Mouse (Mus musculus): ENCODE results near the gene Rcc2. TPM values are rescaled to one million over a fixed set of nuclear protein-coding genes. Genes with fewer than 3 reads are reported as not detected.

Gene Rcc2
- total and polyA plus RNA-seq, 3 experiments = 254 to 427 (median 270) TPM

DNA sequence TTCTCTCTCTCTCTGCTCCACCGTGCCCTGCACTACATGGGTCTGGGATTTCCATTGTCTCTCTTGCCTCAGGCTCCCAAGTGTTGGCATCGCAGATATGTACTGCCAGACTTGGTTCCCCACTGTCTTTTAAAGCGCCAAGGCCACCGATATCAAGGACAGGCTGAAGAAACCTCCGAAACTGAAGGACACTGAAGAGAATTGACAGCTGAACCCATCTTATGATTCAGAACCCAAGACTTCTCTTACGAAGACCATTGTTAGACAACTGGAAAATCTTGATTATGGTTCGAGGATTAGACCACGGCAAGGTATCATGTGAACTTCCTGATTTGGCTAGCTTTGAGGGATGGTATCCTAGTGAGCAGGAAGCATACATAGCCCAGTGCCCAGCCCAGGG is 45.5 kb upstream of the Rcc2 start:
- Histone ChIP-seq H3K79me2 (ENCODE audit: control insufficient read depth, insufficient read depth, low read length, poor library complexity) (no peaks in the 10 kb centered on the region), H3K9ac (ENCODE audit: control insufficient read depth, low read depth, low read length, poor library complexity, severe bottlenecking) (no peak overlapping the region), H3K27ac (ENCODE audit: control insufficient read depth, low read depth, low read length) (no peak overlapping the region), H3K4me1 (ENCODE audit: control insufficient read depth in 1 of 2, insufficient read depth in 2 of 2, low read length in 2 of 2) (no peaks in the 10 kb centered on the region), H3K4me3 (ENCODE audit: control insufficient read depth in 1 of 2, insufficient read depth in 1 of 2, low read depth in 2 of 2, low read length in 2 of 2) (no peak overlapping the region), H3K36me3 (ENCODE audit: control insufficient read depth in 1 of 2, insufficient read depth in 2 of 2, low read length in 2 of 2) (no peaks in the 10 kb centered on the region), H3K27me3 (ENCODE audit: control insufficient read depth in 1 of 2, insufficient read depth in 2 of 2, low read length in 2 of 2) (no peaks in the 10 kb centered on the region; a peak in 1 of 4 replicates), H3K9me3 (replicated peaks; ENCODE audit: insufficient read depth, low read length) (no peaks in the 10 kb centered on the region)
- no peak for TF ChIP-seq ELF1 (IDR thresholded peaks at IDR 0.05; ENCODE audit: low read depth, low read length)
- no peak for DNase-seq (ENCODE audit: low read depth, low spot score)

DNA sequence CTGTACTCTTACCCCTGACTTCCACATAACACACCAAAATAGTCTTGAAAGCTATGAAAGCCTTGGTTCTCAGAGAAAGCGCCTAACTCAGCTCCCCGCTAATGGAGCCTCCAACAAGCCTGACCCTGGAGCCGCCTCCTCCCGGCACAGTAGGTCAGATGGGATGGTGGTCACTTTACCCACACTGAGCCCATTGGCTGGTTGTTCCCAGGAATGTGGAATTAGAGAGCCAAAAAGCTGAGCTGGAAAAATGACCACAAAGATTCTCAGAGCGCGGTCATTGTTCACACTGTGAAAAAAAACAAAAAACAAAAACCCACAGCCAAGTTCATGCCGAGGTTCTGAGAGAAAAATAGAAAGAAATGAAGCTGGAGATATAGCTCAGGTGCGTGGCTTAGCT is 43.8 kb upstream of the Rcc2 start:
- Histone ChIP-seq H3K9me3 (replicated peaks; ENCODE audit: insufficient read depth, low read length) (no peaks in the 10 kb centered on the region), H3K79me2 (ENCODE audit: control insufficient read depth, insufficient read depth, low read length, poor library complexity) (no peaks in the 10 kb centered on the region), H3K9ac (ENCODE audit: control insufficient read depth, low read depth, low read length, poor library complexity, severe bottlenecking) (no peak overlapping the region), H3K4me1 (ENCODE audit: control insufficient read depth in 1 of 2, insufficient read depth in 2 of 2, low read length in 2 of 2) (no peaks in the 10 kb centered on the region), H3K36me3 (ENCODE audit: control insufficient read depth in 1 of 2, insufficient read depth in 2 of 2, low read length in 2 of 2) (no peaks in the 10 kb centered on the region), H3K27ac (ENCODE audit: control insufficient read depth, low read depth, low read length) (no peak overlapping the region), H3K27me3 (ENCODE audit: control insufficient read depth in 1 of 2, insufficient read depth in 2 of 2, low read length in 2 of 2) (no peaks in the 10 kb centered on the region; a peak in 1 of 4 replicates), H3K4me3 (ENCODE audit: control insufficient read depth in 1 of 2, insufficient read depth in 1 of 2, low read depth in 2 of 2, low read length in 2 of 2) (no peak overlapping the region)
- DNase-seq (ENCODE audit: low read depth, low spot score) = no peak
- TF ChIP-seq CHD1 (IDR thresholded peaks at IDR 0.05; ENCODE audit: low read depth, low read length) = no peak
- no peak for TF ChIP-seq ZNF384 (IDR thresholded peaks at IDR 0.05; ENCODE audit: low read depth, low read length)
- no peak for TF ChIP-seq CTCF (IDR thresholded peaks at IDR 0.05 in 2 of 3, conservative IDR thresholded peaks at IDR 0.05 in 1 of 3; ENCODE audit: control insufficient read depth in 1 of 3, insufficient read depth in 1 of 3, low read depth in 2 of 3, low read length in 3 of 3, poor library complexity in 1 of 3, severe bottlenecking in 1 of 3)

DNA sequence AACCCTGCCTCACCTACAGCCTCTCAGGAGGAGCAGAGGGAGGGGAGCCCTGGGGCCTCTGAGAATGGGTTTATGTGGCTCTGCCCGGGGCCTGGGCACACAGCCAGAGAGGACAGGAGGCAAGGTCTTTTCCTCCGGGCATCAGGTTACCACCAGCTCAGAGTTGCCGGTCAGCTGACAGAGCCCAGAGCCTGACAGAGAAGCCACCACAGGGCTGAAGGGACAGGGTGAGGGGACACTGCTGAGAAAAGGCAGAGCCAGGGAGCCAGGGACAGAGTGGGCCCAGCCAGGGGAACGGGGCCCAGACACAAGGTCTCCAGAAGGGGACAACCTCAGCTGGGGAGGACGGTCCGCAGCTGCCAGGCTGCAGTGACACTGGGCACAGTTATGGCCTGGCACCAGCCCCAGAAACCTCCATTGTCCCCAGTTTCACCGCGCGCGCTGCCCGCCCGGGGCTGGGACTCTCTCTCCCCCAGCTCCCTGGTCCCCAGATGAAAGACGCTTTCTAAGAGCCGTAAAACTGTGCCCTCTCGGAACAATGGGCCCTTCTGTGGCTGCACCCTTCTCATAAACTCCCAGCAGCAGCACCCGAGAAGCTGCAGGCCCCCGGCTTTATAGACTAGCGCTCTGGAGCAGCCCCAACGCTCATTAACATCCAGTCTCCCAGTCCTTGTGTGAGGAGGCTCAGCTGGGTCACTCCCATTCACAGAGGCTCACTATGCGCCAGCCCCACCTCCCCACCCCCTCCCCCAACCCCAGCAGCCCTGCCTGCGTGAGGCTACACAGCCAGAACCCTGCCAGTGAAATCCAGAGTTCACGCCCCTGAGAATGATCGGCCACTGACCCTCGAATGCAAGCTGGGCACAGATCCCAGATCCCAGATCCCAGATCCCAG is 42.4 kb upstream of the Rcc2 start:
- no peak for DNase-seq (ENCODE audit: low read depth, low spot score)
- H3K9ac ChIP-seq (ENCODE audit: control insufficient read depth, low read depth, low read length, poor library complexity, severe bottlenecking) = no peak overlapping the region
- peaks cover 0 to 2% of the 10 kb centered on the region in 2 experiments; a peak in 1 of 4 replicates for H3K4me1 ChIP-seq (ENCODE audit: control insufficient read depth in 1 of 2, insufficient read depth in 2 of 2, low read length in 2 of 2)
- H3K9me3 ChIP-seq (replicated peaks; ENCODE audit: insufficient read depth, low read length) = no peaks in the 10 kb centered on the region
- no peaks in the 10 kb centered on the region for H3K36me3 ChIP-seq (ENCODE audit: control insufficient read depth in 1 of 2, insufficient read depth in 2 of 2, low read length in 2 of 2)
- TF ChIP-seq BHLHE40 (IDR thresholded peaks at IDR 0.05; ENCODE audit: borderline replicate concordance, low read depth, low read length) (no peak), MAZ (IDR thresholded peaks at IDR 0.05; ENCODE audit: low read depth, low read length) (no peak), ETS1 (IDR thresholded peaks at IDR 0.05; ENCODE audit: low read depth, low read length) (no peak), CHD2 (IDR thresholded peaks at IDR 0.05; ENCODE audit: low read length) (no peak), ZC3H11A (IDR thresholded peaks at IDR 0.05; ENCODE audit: low read depth, low read length) (no peak), MYB (IDR thresholded peaks at IDR 0.05; ENCODE audit: low read depth, low read length) (no peak), TAL1 (IDR thresholded peaks at IDR 0.05; ENCODE audit: low read length) (no peak)
- H3K4me3 ChIP-seq (ENCODE audit: control insufficient read depth in 1 of 2, insufficient read depth in 1 of 2, low read depth in 2 of 2, low read length in 2 of 2) = no peak overlapping the region
- H3K79me2 ChIP-seq (ENCODE audit: control insufficient read depth, insufficient read depth, low read length, poor library complexity) = no peaks in the 10 kb centered on the region
- no peak overlapping the region for H3K27ac ChIP-seq (ENCODE audit: control insufficient read depth, low read depth, low read length)
- H3K27me3 ChIP-seq (ENCODE audit: control insufficient read depth in 1 of 2, insufficient read depth in 2 of 2, low read length in 2 of 2) = no peaks in the 10 kb centered on the region; a peak in 1 of 4 replicates
